Mouse (Mus musculus): ENCODE measurements around the gene Slco3a1. TPM values are rescaled to one million over a fixed set of nuclear protein-coding genes. Genes with fewer than 3 reads are reported as not detected.

The Slco3a1 gene
- total RNA-seq, 1 experiment, result 9.0 TPM

DNA sequence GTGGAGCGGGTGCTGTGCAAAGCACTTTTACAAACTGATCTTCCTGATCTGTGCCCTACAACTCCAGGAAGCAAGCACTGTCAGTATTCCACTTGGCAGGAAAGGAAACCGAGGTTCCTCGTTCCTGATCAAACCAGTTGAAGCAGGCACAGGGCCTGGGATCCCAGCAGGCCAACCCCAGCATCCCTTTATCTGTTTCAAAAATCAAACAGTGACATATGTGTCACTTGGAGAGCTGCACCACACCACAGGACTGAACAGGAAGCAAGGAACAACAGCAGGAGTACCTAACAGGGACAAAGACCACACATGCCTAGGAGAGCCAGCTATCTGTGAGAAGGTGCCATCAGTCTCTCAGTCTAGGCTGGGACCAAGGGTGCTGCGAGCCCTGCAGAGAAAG, 32.3 kb downstream of the Slco3a1 start:
- TF ChIP-seq HCFC1 (IDR thresholded peaks at IDR 0.05; ENCODE audit: borderline replicate concordance, insufficient read depth, low read length), result no peak
- TF ChIP-seq CHD2 (IDR thresholded peaks at IDR 0.05; ENCODE audit: low read depth, low read length), result no peak
- TF ChIP-seq MAFK (IDR thresholded peaks at IDR 0.05; ENCODE audit: insufficient read depth, low read depth, low read length), result no peak
- no peak for TF ChIP-seq ZNF384 (IDR thresholded peaks at IDR 0.05; ENCODE audit: low read depth, low read length)
- TF ChIP-seq ZC3H11A (IDR thresholded peaks at IDR 0.05; ENCODE audit: borderline replicate concordance, low read depth, low read length), result no peak
- in situ Hi-C loops (cut with MboI; ENCODE audit: low sequenced_read_pairs in 2 of 2, unreplicated experiment in 2 of 2), result no loop called here
- H3K27ac ChIP-seq (ENCODE audit: insufficient read depth, low read depth, low read length, poor library complexity, severe bottlenecking), result no peak overlapping the region
- H3K9ac ChIP-seq (ENCODE audit: insufficient read depth, low read depth, low read length, poor library complexity, severe bottlenecking), result no peak overlapping the region
- no peak overlapping the region for H3K4me3 ChIP-seq (ENCODE audit: insufficient read depth in 1 of 2, low read depth in 1 of 2, low read length in 2 of 2, poor library complexity in 1 of 2, severe bottlenecking in 1 of 2)
- H3K9me3 ChIP-seq (ENCODE audit: control insufficient read depth, insufficient read depth, low read depth, low read length), result no peaks in the 10 kb centered on the region
- no peaks in the 10 kb centered on the region for H3K36me3 ChIP-seq (ENCODE audit: control insufficient read depth, insufficient read depth, low read length, poor library complexity, severe bottlenecking)
- DNase-seq (ENCODE audit: low read depth, low spot score), result no peak
- H3K4me1 ChIP-seq (ENCODE audit: control insufficient read depth in 2 of 2, insufficient read depth in 2 of 2, low read length in 2 of 2, poor library complexity in 1 of 2), result no peaks in the 10 kb centered on the region

DNA sequence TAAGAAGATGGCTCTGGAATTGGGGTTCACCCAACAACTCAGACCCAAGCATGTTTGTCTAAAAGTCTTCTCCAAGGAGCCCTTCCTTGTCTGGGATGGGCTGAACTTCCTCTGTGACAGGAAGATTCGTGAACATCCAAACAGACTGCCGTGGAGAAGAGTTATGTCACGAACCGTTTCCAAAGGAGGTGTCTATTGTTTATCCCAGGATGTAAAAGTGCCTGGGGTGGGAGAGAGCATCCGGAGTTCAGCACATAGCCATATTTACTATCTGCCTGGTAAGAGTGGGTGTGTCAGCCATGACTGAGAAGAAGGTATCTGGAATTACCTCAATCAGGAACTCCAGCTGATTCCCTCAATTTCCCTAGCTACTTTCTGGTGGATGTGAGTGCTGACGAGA, 35.2 kb downstream of the Slco3a1 start:
- DNase-seq (ENCODE audit: low read depth, low spot score), result no peak
- no peaks in the 10 kb centered on the region for H3K36me3 ChIP-seq (ENCODE audit: control insufficient read depth, insufficient read depth, low read length, poor library complexity, severe bottlenecking)
- TF ChIP-seq ZNF384 (IDR thresholded peaks at IDR 0.05; ENCODE audit: low read depth, low read length), result no peak
- TF ChIP-seq ZC3H11A (IDR thresholded peaks at IDR 0.05; ENCODE audit: borderline replicate concordance, low read depth, low read length), result no peak
- TF ChIP-seq MAFK (IDR thresholded peaks at IDR 0.05; ENCODE audit: insufficient read depth, low read depth, low read length), result no peak
- no peak for TF ChIP-seq CHD2 (IDR thresholded peaks at IDR 0.05; ENCODE audit: low read depth, low read length)
- TF ChIP-seq HCFC1 (IDR thresholded peaks at IDR 0.05; ENCODE audit: borderline replicate concordance, insufficient read depth, low read length), result no peak
- no peaks in the 10 kb centered on the region for H3K4me1 ChIP-seq (ENCODE audit: control insufficient read depth in 2 of 2, insufficient read depth in 2 of 2, low read length in 2 of 2, poor library complexity in 1 of 2)
- no peaks in the 10 kb centered on the region for H3K9me3 ChIP-seq (ENCODE audit: control insufficient read depth, insufficient read depth, low read depth, low read length)
- no peak overlapping the region for H3K9ac ChIP-seq (ENCODE audit: insufficient read depth, low read depth, low read length, poor library complexity, severe bottlenecking)
- H3K27ac ChIP-seq (ENCODE audit: insufficient read depth, low read depth, low read length, poor library complexity, severe bottlenecking), result no peak overlapping the region
- in situ Hi-C loops (cut with MboI; ENCODE audit: low sequenced_read_pairs in 2 of 2, unreplicated experiment in 2 of 2), result no loop called here
- no peak overlapping the region for H3K4me3 ChIP-seq (ENCODE audit: insufficient read depth in 1 of 2, low read depth in 1 of 2, low read length in 2 of 2, poor library complexity in 1 of 2, severe bottlenecking in 1 of 2)

DNA sequence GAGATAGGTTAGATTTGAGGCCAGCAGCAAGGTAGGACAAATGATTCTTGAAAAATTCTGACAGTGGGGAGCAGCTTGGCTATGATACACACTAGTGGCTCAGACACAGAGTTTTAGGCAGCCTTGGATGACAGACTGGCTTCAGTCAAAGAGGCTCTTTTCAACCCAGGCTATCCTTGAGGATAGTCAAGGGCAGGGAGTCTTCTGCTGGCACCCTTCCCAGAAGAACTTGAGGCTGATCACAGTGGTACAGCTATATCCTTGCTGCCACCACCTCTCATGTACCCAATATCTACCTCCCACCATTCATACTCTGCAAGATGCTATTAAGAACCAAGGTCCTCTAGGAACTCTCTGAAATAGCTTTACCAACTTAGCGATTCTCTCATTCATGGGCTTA, 35.8 kb downstream of the Slco3a1 start:
- Histone ChIP-seq H3K27ac (ENCODE audit: insufficient read depth, low read depth, low read length, poor library complexity, severe bottlenecking) (no peak overlapping the region), H3K9me3 (ENCODE audit: control insufficient read depth, insufficient read depth, low read depth, low read length) (no peaks in the 10 kb centered on the region), H3K36me3 (ENCODE audit: control insufficient read depth, insufficient read depth, low read length, poor library complexity, severe bottlenecking) (no peaks in the 10 kb centered on the region), H3K4me3 (ENCODE audit: insufficient read depth in 1 of 2, low read depth in 1 of 2, low read length in 2 of 2, poor library complexity in 1 of 2, severe bottlenecking in 1 of 2) (no peak overlapping the region), H3K4me1 (ENCODE audit: control insufficient read depth in 2 of 2, insufficient read depth in 2 of 2, low read length in 2 of 2, poor library complexity in 1 of 2) (no peaks in the 10 kb centered on the region), H3K9ac (ENCODE audit: insufficient read depth, low read depth, low read length, poor library complexity, severe bottlenecking) (no peak overlapping the region)
- no peak for TF ChIP-seq CHD2 (IDR thresholded peaks at IDR 0.05; ENCODE audit: low read depth, low read length)
- TF ChIP-seq ZNF384 (IDR thresholded peaks at IDR 0.05; ENCODE audit: low read depth, low read length), result no peak
- no peak for TF ChIP-seq HCFC1 (IDR thresholded peaks at IDR 0.05; ENCODE audit: borderline replicate concordance, insufficient read depth, low read length)
- no peak for TF ChIP-seq MAFK (IDR thresholded peaks at IDR 0.05; ENCODE audit: insufficient read depth, low read depth, low read length)
- TF ChIP-seq ZC3H11A (IDR thresholded peaks at IDR 0.05; ENCODE audit: borderline replicate concordance, low read depth, low read length), result no peak
- no peak for DNase-seq (ENCODE audit: low read depth, low spot score)
- in situ Hi-C loops (cut with MboI; ENCODE audit: low sequenced_read_pairs in 2 of 2, unreplicated experiment in 2 of 2), result no loop called here

DNA sequence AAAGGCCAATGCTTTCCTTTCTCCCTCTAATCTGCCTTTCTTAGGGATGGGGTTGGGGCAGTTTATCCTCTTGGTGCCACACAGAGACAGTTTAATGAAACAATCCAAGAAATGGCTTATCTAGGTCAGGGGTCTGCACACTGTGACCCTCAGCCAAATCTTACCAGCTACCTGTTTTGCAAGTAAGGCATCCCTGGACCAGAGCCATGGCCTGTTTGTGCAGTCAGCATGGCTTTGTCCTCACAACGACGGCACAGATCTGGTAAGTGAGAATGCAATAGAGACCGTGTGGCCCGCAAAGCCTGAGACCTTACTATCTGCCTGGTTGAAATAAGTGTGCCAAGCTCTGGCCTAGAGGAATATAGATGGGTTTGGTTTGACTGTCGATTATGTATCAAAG, 36.3 kb downstream of the Slco3a1 start:
- no peak for TF ChIP-seq CHD2 (IDR thresholded peaks at IDR 0.05; ENCODE audit: low read depth, low read length)
- no peak overlapping the region for H3K27ac ChIP-seq (ENCODE audit: insufficient read depth, low read depth, low read length, poor library complexity, severe bottlenecking)
- no peak overlapping the region for H3K9ac ChIP-seq (ENCODE audit: insufficient read depth, low read depth, low read length, poor library complexity, severe bottlenecking)
- no peaks in the 10 kb centered on the region for H3K36me3 ChIP-seq (ENCODE audit: control insufficient read depth, insufficient read depth, low read length, poor library complexity, severe bottlenecking)
- no peaks in the 10 kb centered on the region for H3K4me1 ChIP-seq (ENCODE audit: control insufficient read depth in 2 of 2, insufficient read depth in 2 of 2, low read length in 2 of 2, poor library complexity in 1 of 2)
- no peaks in the 10 kb centered on the region for H3K9me3 ChIP-seq (ENCODE audit: control insufficient read depth, insufficient read depth, low read depth, low read length)
- no peak overlapping the region for H3K4me3 ChIP-seq (ENCODE audit: insufficient read depth in 1 of 2, low read depth in 1 of 2, low read length in 2 of 2, poor library complexity in 1 of 2, severe bottlenecking in 1 of 2)
- in situ Hi-C loops (cut with MboI; ENCODE audit: low sequenced_read_pairs in 2 of 2, unreplicated experiment in 2 of 2), result no loop called here
- DNase-seq (ENCODE audit: low read depth, low spot score), result no peak

DNA sequence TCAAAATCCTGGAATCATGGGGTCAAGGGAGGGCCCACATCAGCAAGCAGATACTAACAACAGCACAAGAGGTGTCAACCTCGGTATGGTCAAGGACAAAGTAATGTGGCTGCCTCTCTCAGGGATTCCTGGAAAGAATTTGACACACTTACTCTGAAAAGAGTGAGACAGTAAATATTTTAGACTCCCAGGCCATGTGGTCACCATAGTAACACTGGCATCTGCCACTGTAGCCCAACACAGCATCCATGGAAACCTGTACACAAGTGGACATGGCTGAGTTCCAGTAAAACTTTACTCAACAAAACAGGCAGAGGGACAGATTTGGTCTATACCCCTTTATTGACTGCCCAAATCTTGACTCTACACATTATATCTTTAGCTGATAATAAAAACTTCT, 43.9 kb downstream of the Slco3a1 start:
- Histone ChIP-seq H3K4me3 (ENCODE audit: insufficient read depth in 1 of 2, low read depth in 1 of 2, low read length in 2 of 2, poor library complexity in 1 of 2, severe bottlenecking in 1 of 2) (no peak overlapping the region), H3K27ac (ENCODE audit: insufficient read depth, low read depth, low read length, poor library complexity, severe bottlenecking) (no peak overlapping the region), H3K36me3 (ENCODE audit: control insufficient read depth, insufficient read depth, low read length, poor library complexity, severe bottlenecking) (no peaks in the 10 kb centered on the region), H3K9ac (ENCODE audit: insufficient read depth, low read depth, low read length, poor library complexity, severe bottlenecking) (no peak overlapping the region), H3K4me1 (ENCODE audit: control insufficient read depth in 2 of 2, insufficient read depth in 2 of 2, low read length in 2 of 2, poor library complexity in 1 of 2) (no peaks in the 10 kb centered on the region), H3K9me3 (ENCODE audit: control insufficient read depth, insufficient read depth, low read depth, low read length) (no peaks in the 10 kb centered on the region)
- no peak for DNase-seq (ENCODE audit: low read depth, low spot score)
- TF ChIP-seq ZC3H11A (IDR thresholded peaks at IDR 0.05; ENCODE audit: borderline replicate concordance, low read depth, low read length), result no peak
- TF ChIP-seq HCFC1 (IDR thresholded peaks at IDR 0.05; ENCODE audit: borderline replicate concordance, insufficient read depth, low read length), result no peak
- TF ChIP-seq ZNF384 (IDR thresholded peaks at IDR 0.05; ENCODE audit: low read depth, low read length), result no peak
- no peak for TF ChIP-seq MAFK (IDR thresholded peaks at IDR 0.05; ENCODE audit: insufficient read depth, low read depth, low read length)
- in situ Hi-C loops (cut with MboI; ENCODE audit: low sequenced_read_pairs in 2 of 2, unreplicated experiment in 2 of 2), result no loop called here
